23 mouse cellular contexts compared by ENCODE assay signal in the genomic region with DNA sequence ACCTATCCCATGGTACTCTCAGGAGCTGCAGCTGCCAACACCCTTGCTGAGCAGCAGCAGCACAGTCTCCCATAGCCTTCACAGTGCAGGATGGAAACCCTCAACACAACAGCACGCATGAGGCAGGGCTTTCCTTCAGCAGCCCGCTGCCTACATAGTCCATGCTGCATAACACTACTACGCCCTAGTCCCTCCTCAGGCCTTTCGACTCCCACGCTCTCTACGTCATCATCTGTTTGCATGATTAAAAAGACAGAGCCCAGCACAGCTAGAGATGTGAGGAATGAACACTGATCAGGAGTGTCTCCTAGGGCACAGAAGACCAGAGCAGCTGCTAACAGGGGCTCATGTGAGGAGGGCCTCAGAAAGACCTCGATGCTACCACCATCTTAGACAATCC.
"Had no signal": no experiment of that assay in that cellular context is flagged by ENCODE, and none has a peak within 500 bp of the region (broad histone marks: within the 10 kb centered on the region; RNA-seq: fewer than 3 reads in every experiment).

No protein-coding gene starts in this region.

- H3K4me1 ChIP-seq: limb, embryonic 12.5 days; limb, embryonic 15.5 days; lung, embryonic 15.5 days; midbrain, embryonic 10.5 days; midbrain, embryonic 13.5 days had no signal

- H3K4me2 ChIP-seq: limb, embryonic 12.5 days; limb, embryonic 15.5 days; liver, embryonic 13.5 days; lung, embryonic 15.5 days; midbrain, embryonic 13.5 days; neural tube, embryonic 13.5 days had no signal

- ATAC-seq: inflammation-experienced regulatory T-cells, adult 6 months; intestine, embryonic 16.5 days; midbrain, embryonic 13.5 days; midbrain, embryonic 16.5 days had no signal

- H3K9me3 ChIP-seq: limb, embryonic 12.5 days; limb, embryonic 15.5 days; liver, embryonic 13.5 days; lung, embryonic 15.5 days; megakaryocyte, embryonic 14.5 days; midbrain, embryonic 10.5 days; midbrain, embryonic 13.5 days; neural tube, embryonic 13.5 days had no signal

- H3K27ac ChIP-seq: limb, embryonic 12.5 days; limb, embryonic 15.5 days; lung, embryonic 15.5 days; midbrain, embryonic 10.5 days; midbrain, embryonic 13.5 days; neural tube, embryonic 13.5 days had no signal

- DNase-seq: kidney, adult 18-20 months; kidney, adult 9 months; kidney, postnatal 14 days; kidney, postnatal 4 days; layer of hippocampus, postnatal 36 days; liver, embryonic 13.5 days; lung, adult 18-20 months; lung, postnatal 10 days; lung, postnatal 36 days; retina, postnatal 1 day; thymus, adult 18-20 months; thymus, postnatal 36 days had no signal

- H3K27me3 ChIP-seq: limb, embryonic 12.5 days; limb, embryonic 15.5 days; liver, embryonic 13.5 days; lung, embryonic 15.5 days; megakaryocyte, embryonic 14.5 days; midbrain, embryonic 13.5 days; neural tube, embryonic 13.5 days had no signal

- H3K4me3 ChIP-seq: limb, embryonic 12.5 days; limb, embryonic 15.5 days; liver, embryonic 13.5 days; lung, embryonic 15.5 days; megakaryocyte, embryonic 14.5 days; midbrain, embryonic 10.5 days; midbrain, embryonic 13.5 days; myocyte; neural tube, embryonic 13.5 days had no signal

- H3K9ac ChIP-seq: limb, embryonic 12.5 days; limb, embryonic 15.5 days; lung, embryonic 15.5 days; midbrain, embryonic 13.5 days; neural tube, embryonic 13.5 days had no signal
